Mouse (Mus musculus) thymus, adult 2 months (tissue): ENCODE results near the gene Uox.

Source experiments
- CTCF ChIP-seq: fragments of 200-500 bp; IDR thresholded peaks from 2 replicates; pipeline ENCODE4 v1.5.1; 2012; ENCODE audit warnings: mild to moderate bottlenecking, control low read depth, low read length, moderate library complexity, borderline replicate concordance; ENCODE audit not compliant: control insufficient read depth, poor library complexity, insufficient read depth; ENCODE audit errors: extremely low read depth
- POLR2A ChIP-seq: fragments of 200-500 bp; IDR thresholded peaks from 2 replicates; pipeline ENCODE4 v1.6.1; 2012; ENCODE audit warnings: mild to moderate bottlenecking, low read length, control low read depth, moderate library complexity; ENCODE audit not compliant: control insufficient read depth, poor library complexity, insufficient read depth; ENCODE audit errors: extremely low read depth

DNA sequence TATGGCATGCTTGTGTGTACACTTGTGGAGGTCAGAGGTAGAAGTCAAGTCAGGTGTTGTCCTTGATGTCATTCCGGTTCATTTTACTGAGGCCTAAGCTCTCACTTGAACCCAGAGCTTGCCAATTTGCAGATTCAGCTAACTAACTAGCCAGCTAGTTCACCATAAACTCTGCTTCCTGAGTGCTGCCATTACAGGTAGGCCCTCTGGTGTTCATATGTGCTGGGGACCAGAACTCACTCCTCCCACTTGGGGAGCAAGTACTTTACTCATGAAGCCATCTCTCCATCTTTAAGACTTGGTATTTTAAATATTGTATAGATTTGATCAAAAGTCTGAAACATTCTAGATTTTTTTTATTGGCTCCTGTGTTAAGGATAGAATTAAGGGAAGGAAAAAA, 13.7 kb upstream of the Uox start:
- TF ChIP-seq CTCF = no peak
- TF ChIP-seq POLR2A = no peak
